Mouse (Mus musculus): ENCODE data around the gene Shisa7.
A peak's percentile ranks its signal among the peaks of the same experiment; 100 is the strongest.
"Not testable (repeated sequence)": the region's sequence is repeated elsewhere in the genome, so short reads cannot be mapped to it uniquely, and the experiment has no call there.

Gene Shisa7

DNA sequence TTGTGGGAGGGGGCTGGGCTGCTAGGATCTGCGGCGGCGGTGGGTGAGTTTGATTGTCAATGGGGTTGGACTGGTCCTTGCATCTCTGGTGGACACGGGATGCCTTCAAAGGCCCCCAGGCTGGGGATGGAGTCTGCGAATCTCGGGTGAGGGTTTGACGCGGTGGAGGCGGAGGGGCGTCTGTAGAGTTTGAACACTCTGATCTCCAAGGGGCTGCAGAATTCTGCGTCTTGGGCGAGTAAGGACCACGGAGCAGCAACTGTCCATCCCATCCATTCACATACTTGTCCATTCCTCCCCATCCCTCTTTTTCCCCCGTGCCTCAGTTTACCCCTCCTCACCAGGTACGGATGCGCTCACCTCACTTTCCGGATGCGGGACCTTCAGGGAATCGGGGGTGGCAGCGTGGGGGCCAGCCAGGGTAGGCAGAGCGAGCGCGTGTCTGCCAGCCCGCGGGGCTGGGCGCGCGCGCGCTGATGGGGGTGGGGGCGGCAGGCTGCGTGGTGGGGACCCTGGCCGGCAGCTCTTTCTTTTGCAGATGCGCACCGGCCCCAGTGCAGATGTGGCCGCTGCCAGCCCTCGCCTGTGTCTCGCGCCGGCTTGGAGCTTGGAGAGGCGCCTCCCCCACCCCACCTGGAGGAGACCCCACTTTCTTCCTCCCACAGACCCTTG is at the start of gene Shisa7:
Shisa7 (minus strand) TSS at position 452 of the 672 bp plus-strand sequence.
- DNase-seq (ENCODE audit: low spot score in 2 of 2) = no peak

DNA sequence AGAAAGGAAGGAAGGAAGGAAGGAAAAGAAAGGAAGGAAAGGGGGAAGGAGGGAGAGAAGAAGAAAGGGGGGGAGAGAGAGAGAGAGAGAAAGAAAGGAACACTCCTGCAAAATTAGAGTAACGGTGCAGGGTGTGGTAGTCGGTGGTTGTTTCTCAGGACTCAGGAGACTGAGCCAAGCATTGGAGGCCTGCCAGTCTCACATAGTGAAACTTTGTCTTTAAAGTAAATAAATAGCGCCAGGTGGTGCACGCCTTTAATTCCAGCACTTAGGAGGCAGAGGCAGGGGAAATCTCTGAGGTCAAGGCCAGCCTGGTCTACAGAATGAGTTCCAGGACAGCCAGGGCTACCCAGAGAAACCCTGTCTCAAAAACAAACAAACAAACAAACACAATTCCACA is 42.2 kb upstream of the Shisa7 start:
- DNase-seq (ENCODE audit: low spot score in 2 of 2) = no peak

DNA sequence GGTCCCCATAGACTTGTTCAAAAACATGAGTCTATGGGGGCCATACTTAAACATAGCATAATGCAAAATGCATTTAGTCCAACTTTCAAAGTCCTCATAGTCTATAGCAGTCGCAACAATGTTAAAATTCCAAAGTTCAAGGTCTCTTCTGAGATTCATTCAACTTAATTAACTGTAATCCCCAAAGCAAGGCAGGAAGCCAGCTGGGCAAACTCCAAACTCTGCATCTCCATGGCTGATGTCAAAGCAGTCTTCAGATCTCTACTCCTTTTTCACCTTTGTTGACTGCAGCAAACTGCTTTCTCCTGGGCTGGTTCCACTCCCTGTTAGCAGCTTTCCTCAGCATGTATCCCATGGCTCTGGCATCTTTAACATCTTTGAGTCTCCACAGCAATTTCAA is 34.5 kb upstream of the Shisa7 start:
- not testable (repeated sequence) for DNase-seq (ENCODE audit: low spot score in 2 of 2)

DNA sequence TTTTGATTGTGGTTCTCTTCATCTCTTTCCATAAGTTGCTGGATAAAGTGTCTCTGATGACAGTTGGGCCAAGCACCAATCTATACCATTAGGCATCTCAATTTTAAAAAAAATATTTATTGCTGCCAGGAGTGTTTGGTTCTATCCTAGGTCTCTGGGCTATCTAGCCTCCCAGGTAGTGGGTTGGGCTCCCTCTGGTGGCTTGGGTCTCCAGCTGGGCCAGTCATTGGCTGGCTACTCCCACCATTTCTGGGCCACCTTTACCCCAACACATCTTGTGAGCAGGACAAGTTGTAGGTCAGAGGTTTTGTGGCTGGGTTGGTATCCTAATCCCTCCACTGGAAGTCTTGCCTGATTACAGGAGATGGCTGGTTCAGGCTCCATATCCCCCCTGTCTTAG is 33.7 kb upstream of the Shisa7 start:
- DNase-seq (ENCODE audit: low spot score in 2 of 2) = peak in 1 of 2 experiments; percentile 49

DNA sequence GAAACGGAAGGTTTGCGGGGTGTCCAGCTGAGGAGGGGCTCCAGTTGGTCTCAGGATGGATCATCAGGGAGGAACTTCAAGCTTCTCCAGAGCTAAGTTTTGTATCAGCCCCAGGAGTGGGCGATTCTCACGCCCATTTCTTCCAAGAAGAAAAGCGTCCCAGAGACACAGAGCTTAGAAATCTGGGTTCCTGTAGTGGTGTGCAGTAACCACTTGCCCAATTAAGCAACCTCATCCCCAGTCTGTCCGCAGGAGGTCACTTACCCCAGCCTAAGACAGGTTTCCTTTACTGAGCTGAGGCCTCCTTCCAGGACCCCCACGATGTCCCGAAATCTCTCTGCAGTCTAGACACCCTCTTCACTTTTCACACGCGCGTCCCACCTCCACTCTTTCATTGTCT is 32.7 kb upstream of the Shisa7 start:
- DNase-seq (ENCODE audit: low spot score in 2 of 2) = no peak

DNA sequence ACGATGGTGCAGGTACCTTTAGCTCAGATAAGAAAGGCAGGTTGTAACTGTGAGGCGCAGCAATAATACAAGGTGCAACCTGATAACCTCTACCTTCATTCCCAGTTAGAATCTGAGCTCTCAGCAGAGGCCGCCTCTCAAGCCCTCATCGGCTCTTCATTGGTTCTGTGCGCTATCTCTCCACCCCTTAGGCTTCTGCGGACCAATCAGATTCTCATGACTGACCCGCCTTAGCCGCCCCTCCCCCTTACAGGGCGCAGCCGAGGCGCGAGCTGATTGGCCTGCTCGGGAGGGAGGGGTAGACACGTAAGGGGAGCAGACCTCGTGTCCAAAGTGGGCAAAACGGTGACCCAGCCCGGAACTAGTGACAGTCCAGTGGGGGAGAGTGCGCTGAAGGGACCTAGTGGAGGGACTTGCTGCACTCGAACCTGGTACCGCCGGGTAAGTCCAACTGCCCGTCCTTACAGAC is 32.3 kb upstream of the Shisa7 start, which contains the start of gene Isoc2a:
Isoc2a (plus strand) TSS at position 401 of the 469 bp plus-strand sequence.
- peak; percentile 85 for DNase-seq (ENCODE audit: low spot score in 2 of 2)

DNA sequence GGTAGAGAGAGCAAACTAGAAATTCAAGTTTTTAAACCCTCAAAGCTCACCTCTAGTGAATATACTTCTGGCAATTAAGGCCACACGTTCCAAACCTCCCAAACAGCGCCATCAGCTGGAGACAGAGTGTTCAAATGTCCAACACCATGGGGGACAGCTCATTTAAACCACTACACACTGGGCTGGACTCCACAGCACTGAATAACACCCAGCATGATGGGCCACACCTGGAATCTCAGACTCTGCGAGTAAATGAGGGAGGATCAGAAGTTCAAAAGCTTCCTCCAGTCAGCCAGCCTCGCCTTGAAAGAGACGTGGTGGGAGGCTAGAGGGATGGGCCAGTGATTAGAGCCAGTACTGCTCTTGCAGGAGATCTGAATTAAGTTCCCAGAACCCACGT is 25.6 kb upstream of the Shisa7 start, which contains the start of gene Isoc2b:
Isoc2b (minus strand) TSS at position 126 of the 400 bp plus-strand sequence.
- DNase-seq (ENCODE audit: low spot score in 2 of 2) = no peak

DNA sequence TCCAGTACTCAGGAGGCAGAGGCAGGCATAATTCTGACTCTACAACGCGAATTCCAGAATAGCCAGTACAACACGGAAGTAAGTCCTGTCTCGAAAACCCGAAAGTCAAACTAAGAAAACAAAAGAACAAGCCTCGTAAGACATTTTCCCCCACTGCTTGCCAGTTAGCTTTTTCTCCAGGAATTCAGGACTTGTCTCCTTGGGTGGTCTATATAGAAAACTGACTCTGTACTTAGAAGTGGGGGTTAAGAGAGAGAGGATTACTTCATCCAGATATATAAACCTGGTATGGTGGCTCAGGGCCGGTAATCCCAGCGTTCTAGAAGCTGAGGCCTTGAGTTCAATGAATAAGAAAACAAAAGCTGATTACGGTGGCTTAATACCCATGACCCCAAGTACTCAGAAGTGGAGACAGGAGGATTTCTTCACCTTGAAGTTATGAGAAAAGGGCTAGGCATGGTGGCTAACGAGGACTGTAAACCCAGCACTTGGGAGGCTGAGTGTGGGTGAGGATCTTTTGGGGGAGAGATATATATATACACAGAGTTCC is 22.2 kb upstream of the Shisa7 start:
- no peak for DNase-seq (ENCODE audit: low spot score in 2 of 2)

DNA sequence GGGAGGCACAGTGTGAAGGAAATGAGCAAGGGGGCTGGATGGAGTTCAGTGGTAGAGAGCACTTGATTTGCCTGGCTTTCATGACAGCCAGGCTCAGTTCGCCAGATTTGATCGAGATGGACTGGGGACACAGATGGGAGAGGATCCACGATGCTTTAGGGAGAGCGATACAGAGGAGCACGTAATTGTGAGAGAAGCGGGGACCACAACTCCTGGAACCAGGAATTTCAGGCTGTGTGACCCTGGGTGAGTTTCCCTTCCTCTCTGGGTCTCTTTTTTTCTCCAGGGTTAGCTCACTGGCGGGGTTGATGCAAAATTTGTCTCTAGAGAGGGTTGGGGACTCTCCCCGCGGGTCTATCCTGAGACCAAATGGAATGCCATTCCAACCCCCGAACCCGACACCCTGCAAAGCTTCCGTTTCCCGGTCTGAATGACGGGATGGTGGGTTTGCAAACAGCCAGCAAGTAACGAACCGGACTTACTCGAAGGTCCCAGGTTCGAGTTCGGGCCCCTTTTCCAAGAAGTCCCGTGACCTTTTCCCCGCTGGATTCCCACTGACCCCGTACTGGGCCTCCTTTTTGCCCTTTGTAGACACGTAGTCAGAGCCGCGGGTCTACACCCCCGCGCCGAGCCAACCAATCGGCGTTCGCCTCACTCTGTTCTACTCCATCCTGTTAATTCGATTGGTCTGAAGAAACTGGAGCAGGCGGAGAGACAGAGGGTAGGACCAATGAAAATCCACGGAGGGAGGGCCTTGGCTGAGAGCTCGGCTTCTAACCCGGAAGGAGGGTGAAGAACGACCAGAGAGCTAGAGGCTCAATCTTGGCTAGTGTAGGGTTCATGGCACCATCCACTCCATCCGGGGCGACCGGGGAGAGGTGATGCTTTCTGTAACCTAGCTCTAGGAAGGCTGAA is 21.3 kb upstream of the Shisa7 start:
- peak; percentile 95 for DNase-seq (ENCODE audit: low spot score in 2 of 2)

DNA sequence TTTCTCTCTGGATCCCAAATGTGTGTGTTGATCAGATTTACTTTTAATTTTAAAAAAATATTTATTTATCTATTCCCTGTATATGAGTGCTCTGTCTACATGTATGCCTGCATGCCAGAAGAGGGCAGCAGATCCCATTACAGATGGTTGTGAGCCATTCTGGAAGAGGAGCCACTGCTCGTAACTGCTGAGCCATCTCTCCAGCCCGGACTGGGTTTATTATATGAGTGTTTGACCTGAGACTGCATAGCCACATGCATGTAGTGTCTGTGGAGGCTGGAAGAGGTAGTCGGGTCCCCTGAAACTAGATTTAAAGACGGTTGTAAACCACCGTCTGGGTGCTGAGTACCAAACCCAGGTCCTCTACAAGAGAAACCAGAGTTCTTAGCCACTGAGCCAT is 20.6 kb upstream of the Shisa7 start:
- peak in 1 of 2 experiments; percentile 39 for DNase-seq (ENCODE audit: low spot score in 2 of 2)

DNA sequence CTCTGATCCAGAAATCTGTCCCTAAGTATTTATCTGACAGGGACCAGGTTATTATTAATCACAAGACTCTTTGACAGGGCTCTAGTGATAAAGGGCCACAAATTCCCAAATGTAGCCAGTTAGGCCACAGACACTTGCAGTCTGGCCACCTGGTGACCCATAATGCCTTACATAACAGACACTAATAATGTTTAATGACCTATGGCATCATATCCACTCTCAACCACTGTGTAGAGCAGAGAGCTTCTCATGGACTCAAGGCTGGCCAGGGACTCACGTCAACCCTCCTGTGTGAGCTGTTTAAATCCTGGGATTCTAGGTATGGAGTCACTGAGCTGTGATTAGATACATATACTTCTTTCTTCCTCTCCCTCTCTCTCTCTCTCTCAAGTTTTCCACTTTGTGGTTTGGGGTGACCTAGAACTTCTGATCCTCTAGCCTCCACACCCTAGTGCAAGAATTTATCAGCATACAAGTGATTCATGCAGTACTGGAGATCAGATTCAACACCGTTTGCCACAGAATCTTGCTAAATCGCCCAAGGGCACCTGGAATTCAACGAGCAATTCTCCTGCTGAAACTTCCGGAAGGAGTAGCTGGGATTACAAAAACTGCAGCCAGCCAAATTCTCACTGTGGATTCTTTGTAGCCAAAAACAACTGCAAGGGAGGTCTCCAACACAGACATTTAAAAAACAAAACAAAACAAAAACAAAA is 19.8 kb upstream of the Shisa7 start:
- DNase-seq (ENCODE audit: low spot score in 2 of 2) = no peak

DNA sequence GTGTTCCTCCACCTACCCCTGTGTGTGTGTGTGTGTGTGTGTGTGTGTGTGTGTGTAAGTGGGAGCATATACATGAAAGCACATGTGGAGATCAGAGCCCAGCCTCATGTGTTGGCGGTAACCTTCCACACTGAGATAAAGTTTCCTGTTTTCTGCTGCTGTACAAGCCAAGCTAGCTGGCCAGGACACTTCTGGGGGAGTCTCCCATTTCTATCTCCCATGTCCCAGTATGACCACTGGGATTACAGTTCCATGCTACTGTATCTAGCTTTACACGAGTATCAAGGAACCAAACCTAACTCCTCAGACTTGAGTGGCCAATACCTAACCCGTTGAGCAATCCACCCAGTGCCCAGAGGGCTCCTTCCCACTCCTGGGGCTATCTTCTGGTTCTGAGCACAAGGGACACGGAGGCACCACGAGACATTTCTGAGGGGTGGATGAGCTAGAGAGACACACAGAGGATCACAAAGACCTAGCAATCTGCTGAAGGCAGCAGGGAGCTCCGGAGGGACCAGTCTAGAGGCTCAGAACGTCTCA is 19.1 kb upstream of the Shisa7 start:
- no peak for DNase-seq (ENCODE audit: low spot score in 2 of 2)

DNA sequence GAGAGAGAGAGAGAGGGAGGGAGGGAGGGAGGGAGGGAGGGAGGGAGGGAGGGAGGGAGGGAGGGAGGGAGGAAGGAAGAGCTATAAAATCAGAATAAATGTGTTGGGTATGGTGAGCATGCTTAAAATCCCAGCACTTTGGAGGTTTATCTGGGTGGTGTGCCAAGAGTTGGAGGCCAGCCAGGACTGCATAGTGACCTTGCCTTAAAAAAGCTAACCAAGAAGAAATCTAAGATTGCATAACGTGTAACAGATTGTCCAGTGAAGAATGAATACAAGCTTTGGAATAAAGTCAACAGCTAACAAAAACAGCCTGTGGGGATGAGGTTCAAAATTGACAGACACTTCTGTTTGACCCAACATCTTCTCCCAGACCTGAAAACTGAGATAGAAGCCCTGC is 18.5 kb upstream of the Shisa7 start:
- no peak for DNase-seq (ENCODE audit: low spot score in 2 of 2)

DNA sequence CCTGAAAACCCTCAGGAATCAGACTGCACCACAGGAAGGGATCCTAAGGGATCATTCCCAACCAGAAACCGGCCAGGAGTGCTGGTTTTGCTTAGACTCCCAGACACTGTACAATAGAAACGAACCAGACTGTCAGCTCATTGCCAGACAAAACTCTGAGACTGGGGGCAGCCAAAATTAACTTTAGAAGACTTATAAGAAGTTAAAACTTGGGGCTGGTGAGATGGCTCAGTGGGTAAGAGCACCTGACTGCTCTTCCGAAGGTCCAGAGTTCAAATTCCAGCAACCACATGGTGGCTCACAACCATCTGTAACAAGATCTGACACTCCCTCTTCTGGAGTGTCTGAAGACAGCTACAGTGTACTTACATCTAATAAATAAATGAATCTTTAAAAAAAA is 16.4 kb upstream of the Shisa7 start:
- DNase-seq (ENCODE audit: low spot score in 2 of 2) = not testable (repeated sequence)

DNA sequence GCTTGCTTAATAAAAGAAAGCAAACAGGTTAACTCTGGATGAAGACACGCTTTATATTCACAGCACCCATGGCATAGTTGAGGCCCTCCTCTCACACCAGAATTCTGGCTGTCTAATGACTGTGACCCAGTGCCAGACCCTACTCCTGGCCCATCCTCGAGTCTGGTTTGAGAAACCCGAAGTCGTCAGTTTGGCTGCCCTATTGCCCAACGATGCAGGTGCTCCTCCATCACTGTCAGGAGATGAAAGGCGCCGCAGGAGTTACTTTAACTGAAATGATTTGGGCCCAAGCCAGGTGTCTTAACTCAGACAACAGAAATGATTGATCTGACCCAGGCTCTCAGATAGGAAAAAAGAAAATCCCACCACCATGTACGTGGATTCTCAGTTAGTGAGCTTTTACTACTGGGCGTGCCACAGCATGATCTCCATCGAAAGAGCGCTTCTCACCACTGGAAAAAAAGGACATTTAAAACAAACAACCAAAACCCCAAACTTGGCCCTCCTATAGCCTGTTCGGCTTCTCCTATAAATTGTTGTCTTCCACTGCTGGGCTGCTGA is 15.0 kb upstream of the Shisa7 start:
- DNase-seq (ENCODE audit: low spot score in 2 of 2) = no peak

DNA sequence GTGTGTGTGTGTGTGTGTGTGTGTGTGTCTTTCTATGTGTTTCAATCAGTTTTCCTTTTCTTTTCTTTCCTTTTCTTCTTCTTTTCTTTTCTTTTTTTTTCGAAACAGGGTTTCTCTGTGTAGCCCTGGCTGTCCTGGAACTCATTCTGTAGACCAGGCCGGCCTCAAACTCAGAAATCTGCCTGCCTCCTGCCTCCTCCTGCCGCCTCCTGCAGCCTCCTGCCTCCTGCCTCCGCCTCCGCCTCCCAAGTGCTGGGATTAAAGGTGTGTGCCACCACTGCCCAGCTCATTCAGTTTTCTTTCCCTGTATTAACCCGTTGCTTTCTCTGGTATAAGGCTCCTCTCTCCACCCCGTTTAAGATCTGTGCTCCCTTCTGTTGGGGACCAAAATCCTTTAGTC is 12.8 kb upstream of the Shisa7 start:
- no peak for DNase-seq (ENCODE audit: low spot score in 2 of 2)

DNA sequence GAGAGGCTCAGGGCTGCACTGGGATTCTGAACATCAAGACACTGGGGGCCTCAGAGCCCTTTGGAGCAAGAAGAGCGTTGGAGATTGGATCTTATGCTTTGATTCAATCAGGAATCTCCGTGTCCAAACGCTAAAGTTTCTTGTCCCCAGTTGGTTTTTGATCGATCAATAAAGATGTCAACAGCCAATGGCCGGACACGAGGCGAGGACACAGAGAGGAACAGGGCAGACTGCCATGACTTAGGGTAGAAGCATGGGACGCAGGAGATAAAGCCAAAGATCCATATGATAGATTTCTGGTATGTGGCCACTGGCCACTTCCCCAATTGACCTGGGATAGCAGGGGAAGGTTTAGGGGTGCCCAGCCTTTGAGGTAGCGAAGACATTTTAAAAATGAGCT is 12.0 kb upstream of the Shisa7 start:
- DNase-seq (ENCODE audit: low spot score in 2 of 2) = no peak

DNA sequence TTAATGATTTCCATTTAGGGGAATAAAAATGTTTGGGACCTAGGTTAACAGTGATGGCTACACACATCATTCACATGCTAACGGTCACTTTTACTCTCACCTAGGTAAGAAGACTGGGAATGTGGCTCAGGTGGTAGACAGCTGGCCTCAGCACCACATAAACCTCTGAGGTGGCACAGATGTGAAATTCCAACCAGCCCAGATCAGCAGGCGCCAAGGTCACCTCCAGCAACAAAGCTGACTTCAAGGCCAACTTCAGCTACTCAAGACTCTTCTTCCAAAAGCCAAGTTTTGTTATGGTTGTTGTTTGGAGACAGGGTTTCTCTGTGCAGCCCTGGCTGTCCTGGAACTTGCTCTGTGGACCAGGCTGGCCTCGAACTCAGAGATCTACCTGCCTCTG is 9.1 kb upstream of the Shisa7 start:
- DNase-seq (ENCODE audit: low spot score in 2 of 2) = no peak

DNA sequence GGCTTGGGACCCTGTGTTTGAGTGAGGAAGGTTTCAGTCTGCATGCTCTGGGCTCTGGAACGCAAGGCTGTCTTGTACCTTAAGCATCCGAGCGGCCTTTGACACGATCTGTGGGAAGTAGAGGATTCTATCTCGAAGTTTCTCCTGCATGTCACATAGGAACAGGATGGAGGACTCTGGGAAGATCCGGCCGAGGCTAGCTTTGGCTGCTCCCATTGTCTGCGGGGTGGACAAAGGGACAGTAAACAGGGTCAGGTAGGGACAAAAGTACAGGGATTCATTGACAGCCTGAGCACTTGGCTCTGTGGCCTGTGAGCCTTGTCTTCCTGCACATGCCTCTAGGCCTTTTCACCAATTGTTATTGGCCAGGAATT is 6.8 kb upstream of the Shisa7 start:
- no peak for DNase-seq (ENCODE audit: low spot score in 2 of 2)

DNA sequence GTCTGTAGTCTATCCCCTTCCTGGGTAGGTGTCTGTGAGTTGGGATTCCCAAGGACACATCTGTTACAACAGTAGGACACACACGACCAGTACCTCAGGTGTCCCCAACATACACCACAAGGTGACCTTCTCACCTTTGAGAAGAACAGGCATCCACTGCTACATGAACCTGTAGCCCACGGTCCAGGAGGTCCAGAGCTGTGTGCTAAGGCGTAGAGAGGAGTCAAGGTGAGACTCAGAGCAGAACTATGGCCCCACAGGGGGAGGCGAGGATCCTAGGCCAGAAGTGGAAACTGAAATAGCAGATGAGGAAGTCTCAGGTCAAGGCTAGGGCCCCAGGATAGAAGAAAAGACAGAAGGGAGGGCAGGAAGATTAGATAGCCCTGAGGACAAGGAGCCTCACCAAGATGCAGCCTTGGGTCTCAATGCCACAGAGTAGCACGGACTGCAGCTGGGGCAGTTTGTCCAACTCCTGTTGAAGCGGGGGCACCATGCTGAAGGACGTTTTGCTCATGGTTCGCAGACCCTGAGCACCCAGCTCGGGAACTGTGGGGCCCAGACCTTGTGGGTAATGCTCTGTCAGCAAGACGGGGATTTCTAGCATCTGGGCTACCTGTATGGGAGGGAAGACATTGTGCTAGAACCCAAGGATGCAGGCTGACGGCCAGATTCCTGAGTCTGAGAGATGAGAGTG is 6.3 kb upstream of the Shisa7 start:
- DNase-seq (ENCODE audit: low spot score in 2 of 2) = no peak

DNA sequence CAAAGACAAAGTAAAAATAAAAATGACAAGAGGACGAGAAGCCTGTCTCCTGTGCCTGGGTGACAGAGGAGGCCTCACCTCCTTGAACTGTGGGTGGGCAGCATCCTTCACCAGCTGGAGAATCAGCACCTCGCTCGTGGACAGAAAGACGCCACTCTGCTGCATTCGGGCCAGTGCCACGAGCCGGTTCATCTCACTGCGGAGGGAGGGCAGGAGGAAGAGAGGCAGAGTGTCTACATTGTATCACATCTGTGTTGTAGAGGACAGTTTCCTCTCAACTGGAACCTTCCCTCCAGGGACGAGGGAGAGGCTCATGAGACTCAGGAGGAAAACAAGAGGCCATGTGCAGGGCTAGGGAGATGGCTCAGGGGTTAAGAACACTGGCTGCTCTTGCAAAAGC is 4.9 kb upstream of the Shisa7 start:
- DNase-seq (ENCODE audit: low spot score in 2 of 2) = no peak

Measured in thymus, postnatal 10 days (tissue).